Mouse (Mus musculus) G1E (cell line): ENCODE data around the gene Gm867. TPM values are rescaled to one million over a fixed set of nuclear protein-coding genes. Genes with fewer than 3 reads are reported as not detected.

Source experiments
- ATAC-seq: 2 replicates; pipeline ENCODE4 v1.8.0; 2016; ENCODE audit warnings: mild to moderate bottlenecking; ENCODE audit not compliant: insufficient number of reproducible peaks, poor library complexity, low FRiP score, severe bottlenecking; ENCODE audit errors: extremely low read depth
- DNase-seq: peaks from one replicate; pipeline ENCODE4 v3.0.0; 2012; ENCODE audit warnings: low spot score
- H3K27me3 ChIP-seq: 2 replicates; pipeline ENCODE4 v1.6.1; 2012; ENCODE audit warnings: mild to moderate bottlenecking, low read length, inconsistent platforms; ENCODE audit not compliant: insufficient read depth
- H3K36me3 ChIP-seq: replicated peaks from 2 replicates; pipeline ENCODE3; 2012; ENCODE audit warnings: mild to moderate bottlenecking, inconsistent platforms
- H3K4me1 ChIP-seq: 2 replicates; pipeline ENCODE4 v1.6.1; 2012; ENCODE audit warnings: low read depth, low read length, inconsistent platforms, mixed read lengths; ENCODE audit not compliant: insufficient read depth
- H3K4me3 ChIP-seq: 2 replicates; pipeline ENCODE4 v1.5.1; 2012; ENCODE audit warnings: low read depth, mild to moderate bottlenecking, inconsistent platforms, low read length, moderate library complexity, mixed read lengths
- H3K9me3 ChIP-seq: replicated peaks from 2 replicates; pipeline ENCODE4 v1.6.1; 2012; ENCODE audit warnings: inconsistent platforms
- CTCF ChIP-seq: IDR thresholded peaks from 2 replicates; pipeline ENCODE4 v1.5.1; 2012; ENCODE audit warnings: low read depth, low read length, inconsistent platforms, mixed read lengths
- GATA1 ChIP-seq: IDR thresholded peaks from 2 replicates; pipeline ENCODE4 v1.6.1; 2012; ENCODE audit warnings: borderline replicate concordance, low read length, inconsistent platforms, mixed read lengths
- GATA2 ChIP-seq: IDR thresholded peaks from 2 replicates; pipeline ENCODE4 v1.6.1; 2012; ENCODE audit warnings: low read depth, low read length, inconsistent platforms, borderline replicate concordance
- POLR2AphosphoS5 ChIP-seq: IDR thresholded peaks from 2 replicates; pipeline ENCODE4 v1.6.1; 2012; ENCODE audit warnings: low read depth, low read length, inconsistent platforms; ENCODE audit not compliant: insufficient replicate concordance
- TAL1 ChIP-seq: conservative IDR thresholded peaks from 2 replicates; pipeline ENCODE4 v1.6.1; 2012; ENCODE audit warnings: low read depth, low read length, inconsistent platforms, mixed read lengths
- polyA plus RNA-seq: library from polyadenylated mRNA; stranded (reverse); fragments of >175 nt; gene quantifications from 2 replicates; pipeline ENCODE4 v1.2.3, GENCODE M21; 2012
- total RNA-seq, 2 experiments: library from RNA; stranded (forward) in 1 of 2; stranded (reverse) in 1 of 2; fragments of 200-1000 nt in 1 of 2; fragments of >200 nt in 1 of 2; fragmentation: Nextera tagmentation in 1 of 2; gene quantifications; 2 replicates each; pipeline ENCODE4 v1.2.3; 2014 to 2017

The Gm867 gene
- total RNA-seq (2014; fragmentation: Nextera tagmentation) (3.0 and 45.1 TPM in 2 replicates), total RNA-seq (2017) (not detected in 2 replicates), polyA plus RNA-seq (not detected in 2 replicates)

DNA sequence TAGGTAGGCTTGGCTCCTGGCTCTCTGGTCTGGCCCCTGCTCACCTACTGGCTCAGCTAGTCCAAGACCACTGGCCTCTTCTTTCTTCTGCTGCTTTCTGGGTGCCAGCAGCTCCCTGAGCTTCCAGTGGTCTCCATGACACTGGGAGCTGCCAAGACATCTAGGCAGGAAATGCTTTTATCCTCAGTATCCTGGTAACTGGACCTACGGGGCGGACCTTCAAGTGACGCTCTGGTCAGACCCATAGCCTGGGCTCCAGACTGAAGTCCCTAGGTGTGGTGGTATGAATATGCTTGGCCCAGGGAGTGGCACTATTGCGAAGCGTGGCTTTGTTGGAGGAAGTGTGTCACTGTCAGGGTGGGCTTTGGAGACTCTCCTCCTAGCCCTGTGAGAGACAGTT is at the start of gene Gm867:
Gm867 (minus strand) TSS at position 153 of the 400 bp plus-strand sequence.
- ATAC-seq = no peak
- H3K27me3 ChIP-seq = no peaks in the 10 kb centered on the region
- H3K36me3 ChIP-seq = peaks cover 31% of the 10 kb centered on the region
- H3K9me3 ChIP-seq = no peaks in the 10 kb centered on the region
- TF ChIP-seq CTCF = no peak
- no peak for TF ChIP-seq TAL1
- no peak for TF ChIP-seq GATA2
- TF ChIP-seq GATA1 = no peak
- no peak for TF ChIP-seq POLR2AphosphoS5
- H3K4me3 ChIP-seq = peak within 1 kb of the TSS; percentile 45; the same call in 1 of the 2 replicates
- H3K4me1 ChIP-seq = peaks cover 59% of the 10 kb centered on the region
- no peak for DNase-seq

DNA sequence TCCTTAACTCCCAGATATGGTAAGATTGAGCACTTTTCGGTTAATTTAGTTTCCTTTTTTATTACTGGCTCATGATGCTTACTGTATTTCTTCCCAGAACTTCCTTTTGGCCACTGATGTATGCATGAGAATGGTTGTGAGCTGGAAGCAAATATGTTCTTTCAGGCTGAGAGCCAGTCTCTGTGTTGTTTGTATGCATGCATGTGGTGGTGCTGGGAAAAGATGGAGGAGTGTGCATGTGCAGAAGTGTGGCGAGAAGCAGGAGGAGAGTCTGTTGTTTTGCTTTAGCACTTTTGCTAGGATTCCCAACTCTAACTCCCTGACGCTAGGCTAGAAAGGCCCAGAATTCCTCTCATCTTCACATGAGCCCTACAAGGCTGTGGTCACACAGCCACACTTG is 39.0 kb upstream of the Gm867 start:
- ATAC-seq = no peak
- Histone ChIP-seq H3K27me3 (no peaks in the 10 kb centered on the region), H3K9me3 (no peaks in the 10 kb centered on the region), H3K36me3 (no peaks in the 10 kb centered on the region), H3K4me3 (no peak overlapping the region), H3K4me1 (no peaks in the 10 kb centered on the region)
- TF ChIP-seq GATA1 (no peak), POLR2AphosphoS5 (no peak), CTCF (no peak), GATA2 (no peak), TAL1 (no peak)
- DNase-seq = no peak

DNA sequence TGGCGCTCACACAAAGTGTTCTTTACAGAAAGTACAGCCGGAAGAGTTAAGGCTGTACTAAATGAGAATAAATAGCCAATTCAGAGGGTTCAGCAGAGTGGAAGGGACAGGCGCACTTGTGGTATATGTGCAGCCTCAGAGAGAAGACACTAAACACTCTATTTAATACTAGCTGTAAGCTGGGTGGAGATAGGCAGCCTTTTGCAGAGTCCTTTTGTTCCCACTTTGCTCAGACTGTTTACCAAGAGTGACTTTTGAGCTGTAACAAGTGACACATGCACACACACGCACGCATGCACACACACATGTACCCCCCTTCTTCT is 38.3 kb upstream of the Gm867 start:
- Histone ChIP-seq H3K4me1 (no peaks in the 10 kb centered on the region), H3K9me3 (no peaks in the 10 kb centered on the region), H3K4me3 (no peak overlapping the region), H3K27me3 (no peaks in the 10 kb centered on the region), H3K36me3 (no peaks in the 10 kb centered on the region)
- DNase-seq (no peak), ATAC-seq (no peak)
- no peak for TF ChIP-seq POLR2AphosphoS5
- TF ChIP-seq GATA1 = no peak
- no peak for TF ChIP-seq TAL1
- TF ChIP-seq CTCF = no peak
- no peak for TF ChIP-seq GATA2

DNA sequence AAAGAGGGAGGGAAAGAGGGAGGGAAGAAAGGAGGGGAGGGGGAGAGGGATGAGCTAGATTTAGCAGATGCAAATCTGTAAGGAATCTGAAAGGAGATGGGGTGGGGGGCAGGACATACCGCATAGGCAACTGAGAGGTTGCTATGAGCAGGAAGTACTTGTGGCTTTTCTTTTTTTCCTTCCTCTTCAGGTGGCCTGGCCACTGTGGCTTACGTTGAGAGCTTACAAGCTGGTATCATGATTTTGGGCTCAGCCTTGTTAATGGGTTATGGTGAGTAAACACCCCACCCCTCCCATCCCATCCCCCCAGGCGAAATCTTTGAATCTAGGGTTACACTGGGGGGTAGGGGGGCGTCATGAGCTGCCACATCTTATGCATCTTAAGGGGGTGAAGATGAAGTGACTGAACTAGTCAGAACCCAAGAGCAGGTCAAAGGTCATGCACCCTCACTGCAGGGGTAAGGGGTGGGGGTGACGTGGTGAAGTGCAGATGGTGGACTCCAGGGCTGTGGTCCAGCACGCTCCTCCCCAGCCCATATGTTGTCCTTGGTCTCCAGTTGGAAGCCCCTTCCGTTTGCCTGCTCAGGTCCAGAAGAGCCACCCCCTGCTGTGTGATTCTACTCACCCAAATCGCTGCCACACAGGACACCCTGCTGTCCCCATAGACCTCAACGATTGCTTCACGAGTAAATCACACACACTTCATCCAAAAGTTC is 37.8 kb upstream of the Gm867 start:
- no peak for TF ChIP-seq GATA1
- TF ChIP-seq TAL1 = no peak
- TF ChIP-seq CTCF = no peak
- TF ChIP-seq GATA2 = no peak
- H3K9me3 ChIP-seq = no peaks in the 10 kb centered on the region
- no peak for ATAC-seq

DNA sequence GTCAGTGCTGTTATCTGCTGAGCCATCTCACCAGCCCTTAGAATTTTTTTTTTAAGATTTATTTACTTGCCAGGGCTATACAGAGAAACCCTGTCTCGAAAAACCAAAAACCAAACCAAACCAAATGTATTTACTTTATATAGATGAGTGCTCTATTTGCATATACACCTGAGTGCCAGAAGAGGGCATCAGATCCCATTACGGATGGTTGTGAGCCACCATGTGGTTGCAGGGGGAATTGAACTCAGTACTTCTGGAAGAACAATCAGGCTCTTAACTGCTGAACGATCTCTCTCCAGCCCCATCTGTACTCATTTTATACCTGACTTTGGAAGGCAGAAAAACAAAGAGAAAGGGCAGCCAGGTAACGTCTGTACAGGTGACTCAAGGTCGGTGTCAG is 34.7 kb upstream of the Gm867 start:
- ATAC-seq = no peak
- no peak overlapping the region for H3K4me3 ChIP-seq

More for the DNA sequence above, 37.8 kb upstream of the Gm867 start:
- DNase-seq = no peak
- no peaks in the 10 kb centered on the region for H3K36me3 ChIP-seq
- no peaks in the 10 kb centered on the region for H3K4me1 ChIP-seq
- H3K4me3 ChIP-seq = no peak overlapping the region
- no peaks in the 10 kb centered on the region for H3K27me3 ChIP-seq

DNA sequence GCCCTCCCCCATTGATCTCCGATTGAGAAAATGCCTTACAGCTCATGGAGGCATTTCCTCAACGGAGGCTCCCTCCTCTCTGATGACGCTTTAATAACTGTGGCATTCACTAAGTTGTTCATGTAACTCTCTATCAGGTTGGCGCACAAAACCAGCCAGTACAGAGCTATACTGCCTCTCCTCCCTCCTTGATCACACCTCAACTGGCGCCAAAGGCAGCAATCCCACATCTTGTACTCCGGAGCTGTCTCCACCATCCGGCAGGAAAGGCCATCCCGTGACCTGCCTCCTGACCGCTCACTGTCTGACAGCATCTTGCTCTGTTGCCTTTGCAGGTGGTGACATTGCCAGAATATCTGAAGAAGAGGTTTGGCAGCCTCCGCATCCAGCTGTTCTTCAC is 33.4 kb upstream of the Gm867 start:
- no peak for DNase-seq
- H3K27me3 ChIP-seq = no peaks in the 10 kb centered on the region
- ATAC-seq = no peak
- H3K4me3 ChIP-seq = no peak overlapping the region
- H3K4me1 ChIP-seq = no peaks in the 10 kb centered on the region
- TF ChIP-seq POLR2AphosphoS5 = no peak
- no peak for TF ChIP-seq TAL1
- TF ChIP-seq GATA1 = no peak
- no peak for TF ChIP-seq GATA2
- no peak for TF ChIP-seq CTCF
- no peaks in the 10 kb centered on the region for H3K36me3 ChIP-seq
- peaks cover 7% of the 10 kb centered on the region for H3K9me3 ChIP-seq

More for the DNA sequence above, 34.7 kb upstream of the Gm867 start:
- no peak for DNase-seq
- Histone ChIP-seq H3K4me1 (no peaks in the 10 kb centered on the region), H3K9me3 (peaks cover 7% of the 10 kb centered on the region), H3K36me3 (no peaks in the 10 kb centered on the region), H3K27me3 (no peaks in the 10 kb centered on the region)
- no peak for TF ChIP-seq POLR2AphosphoS5
